Mouse (Mus musculus) MEL (cell line): ENCODE measurements around the gene Cd300ld4. TPM values are rescaled to one million over a fixed set of nuclear protein-coding genes. Genes with fewer than 3 reads are reported as not detected.
"Not testable (repeated sequence)": the region's sequence is repeated elsewhere in the genome, so short reads cannot be mapped to it uniquely, and the experiment has no call there.

Experiments
- DNase-seq: peaks from one replicate; pipeline ENCODE4 v3.0.0; 2011; ENCODE audit warnings: low read depth, low spot score
- H3K27ac ChIP-seq: 2 replicates; pipeline ENCODE4 v1.5.1; 2012; ENCODE audit warnings: low read depth, mild to moderate bottlenecking, control low read depth, low read length, moderate library complexity; ENCODE audit not compliant: control insufficient read depth
- H3K27me3 ChIP-seq, 2 experiments: fragments of 150-350 bp in 1 of 2; sonication (generic) in 1 of 2; 2 replicates each; pipeline ENCODE4 v1.6.1; 2012; ENCODE audit warnings: low read length in 2 of 2, mild to moderate bottlenecking in 2 of 2, improper control_type of control experiment in 1 of 2, moderate library complexity in 1 of 2; ENCODE audit not compliant: insufficient read depth in 2 of 2, control insufficient read depth in 1 of 2
- H3K36me3 ChIP-seq, 2 experiments: 2 replicates each; pipeline ENCODE4 v1.6.1; 2012 to 2014; ENCODE audit warnings: low read length in 2 of 2, improper control_type of control experiment in 1 of 2, inconsistent platforms in 1 of 2, mild to moderate bottlenecking in 1 of 2; ENCODE audit not compliant: insufficient read depth in 2 of 2, control insufficient read depth in 1 of 2
- H3K4me1 ChIP-seq, 2 experiments: fragments of 150-350 bp in 1 of 2; sonication (generic) in 1 of 2; 2 replicates each; pipeline ENCODE4 v1.6.1; 2012; ENCODE audit warnings: low read length in 2 of 2, improper control_type of control experiment in 1 of 2, mild to moderate bottlenecking in 1 of 2; ENCODE audit not compliant: insufficient read depth in 2 of 2, control insufficient read depth in 1 of 2
- H3K4me3 ChIP-seq, 2 experiments: fragments of 150-350 bp in 1 of 2; sonication (generic) in 1 of 2; 2 replicates each; pipeline ENCODE4 v1.5.1; 2012; ENCODE audit warnings: low read depth in 2 of 2, low read length in 2 of 2, mild to moderate bottlenecking in 2 of 2, moderate library complexity in 2 of 2, control low read depth in 1 of 2, improper control_type of control experiment in 1 of 2; ENCODE audit not compliant: control insufficient read depth in 1 of 2, insufficient read depth in 1 of 2
- H3K79me2 ChIP-seq: 2 replicates; pipeline ENCODE4 v1.6.1; 2012; ENCODE audit warnings: mild to moderate bottlenecking, low read length, moderate library complexity; ENCODE audit not compliant: control insufficient read depth, poor library complexity, insufficient read depth
- H3K9ac ChIP-seq: 2 replicates; pipeline ENCODE4 v1.6.1; 2012; ENCODE audit warnings: low read depth, mild to moderate bottlenecking, control low read depth, low read length, moderate library complexity; ENCODE audit not compliant: control insufficient read depth, poor library complexity, severe bottlenecking
- H3K9me3 ChIP-seq: fragments of 150-350 bp; sonication (generic); replicated peaks from 2 replicates; pipeline ENCODE4 v1.6.1; 2012; ENCODE audit warnings: mild to moderate bottlenecking, low read length, improper control_type of control experiment, moderate library complexity; ENCODE audit not compliant: insufficient read depth
- HCFC1 ChIP-seq: IDR thresholded peaks from 2 replicates; pipeline ENCODE4 v1.6.1; 2012; ENCODE audit warnings: low read depth, mild to moderate bottlenecking, inconsistent platforms, low read length, improper control_type of control experiment, moderate library complexity
- JUND ChIP-seq: IDR thresholded peaks from 2 replicates; pipeline ENCODE4 v1.6.1; 2011; ENCODE audit warnings: low read depth, mild to moderate bottlenecking, improper control_type of control experiment, low read length
- MAFK ChIP-seq: IDR thresholded peaks from 2 replicates; pipeline ENCODE4 v1.6.1; 2011; ENCODE audit warnings: low read depth, mild to moderate bottlenecking, low read length, improper control_type of control experiment, borderline replicate concordance
- MAZ ChIP-seq: IDR thresholded peaks from 2 replicates; pipeline ENCODE4 v1.6.1; 2012; ENCODE audit warnings: low read depth, mild to moderate bottlenecking, inconsistent platforms, low read length, improper control_type of control experiment
- MYC ChIP-seq: IDR thresholded peaks from 2 replicates; pipeline ENCODE4 v1.6.1; 2011; ENCODE audit warnings: low read depth, mild to moderate bottlenecking, low read length, improper control_type of control experiment, moderate library complexity
- TBP ChIP-seq: IDR thresholded peaks from 2 replicates; pipeline ENCODE4 v1.8.0; 2011; ENCODE audit warnings: low read depth, low read length, improper control_type of control experiment
- ZNF384 ChIP-seq: IDR thresholded peaks from 2 replicates; pipeline ENCODE4 v1.6.1; 2012; ENCODE audit warnings: low read depth, mild to moderate bottlenecking, inconsistent platforms, low read length, improper control_type of control experiment
- polyA plus RNA-seq, 2 experiments: library from polyadenylated mRNA; stranded (reverse) in 1 of 2; unstranded in 1 of 2; fragments of >175 nt in 1 of 2; fragments of >200 nt in 1 of 2; gene quantifications; 2 replicates each; pipeline versions ENCODE4 v1.2.1 to v1.2.4; 2012; ENCODE audit warnings: low replicate concordance in 2 of 2, low read depth in 1 of 2; ENCODE audit not compliant: insufficient read length in 2 of 2, insufficient read depth in 1 of 2, missing spikeins in 1 of 2
- total RNA-seq: library from RNA; depleted of rRNA; stranded (reverse); fragments of 300-350 nt; gene quantifications from 2 replicates; pipeline ENCODE4 v1.2.3, GENCODE M21; 2012

Gene Cd300ld4
- total and polyA plus RNA-seq, 3 experiments: not detected

DNA sequence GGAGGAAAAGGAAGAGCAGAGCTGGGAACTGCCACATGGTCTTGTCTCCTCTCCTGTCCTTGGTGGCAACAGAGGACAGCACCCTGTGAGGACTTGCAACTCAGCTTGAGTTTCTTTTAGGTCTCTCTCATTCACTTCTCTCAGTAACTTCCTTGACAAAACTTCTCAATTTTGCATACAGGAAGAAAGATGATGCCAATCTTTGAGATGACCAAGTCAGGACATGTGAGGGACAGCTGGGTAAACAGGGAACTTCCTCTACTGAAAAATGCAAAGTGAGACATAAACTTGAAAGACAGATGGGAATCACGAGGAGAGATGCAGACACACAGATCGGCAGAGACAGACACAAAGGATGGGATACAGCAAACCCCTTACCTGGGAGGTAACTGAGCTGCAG is 21.4 kb upstream of the Cd300ld4 start, which contains the start of gene Cd300ld3:
Cd300ld3 (minus strand) TSS at position 151 of the 400 bp plus-strand sequence.
- no peaks in the 10 kb centered on the region for H3K79me2 ChIP-seq
- no peaks in the 10 kb centered on the region for H3K36me3 ChIP-seq
- no peaks in the 10 kb centered on the region for H3K9me3 ChIP-seq
- H3K9ac ChIP-seq: no peak within 1 kb of the TSS
- no peak within 1 kb of the TSS for H3K27ac ChIP-seq
- DNase-seq: no peak
- no peak within 1 kb of the TSS for H3K4me3 ChIP-seq
- no peaks in the 10 kb centered on the region for H3K27me3 ChIP-seq
- no peak for TF ChIP-seq JUND
- no peak for TF ChIP-seq ZNF384
- no peak for TF ChIP-seq MAFK
- no peak for TF ChIP-seq HCFC1
- TF ChIP-seq MAZ: no peak
- H3K4me1 ChIP-seq: no peaks in the 10 kb centered on the region

DNA sequence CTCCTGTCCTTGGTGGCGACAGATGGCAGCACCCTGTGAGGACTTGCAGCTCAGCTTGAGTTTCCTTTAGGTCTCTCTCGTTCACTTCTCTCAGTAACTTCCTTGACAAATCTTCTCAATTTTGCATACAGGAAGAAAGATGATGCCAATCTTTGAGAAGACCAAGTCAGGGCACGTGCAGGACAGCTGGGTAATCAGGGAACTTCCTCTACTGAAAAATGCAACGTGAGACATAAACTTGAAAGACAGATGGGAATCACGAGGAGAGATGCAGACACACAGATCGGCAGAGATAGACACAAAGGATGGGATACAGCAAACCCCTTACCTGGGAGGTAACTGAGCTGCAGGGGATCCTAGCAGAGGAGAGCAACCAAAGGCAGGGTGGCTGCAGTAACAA is 10.9 kb upstream of the Cd300ld4 start, which contains the start of gene Cd300ld5:
Cd300ld5 (minus strand) TSS at position 101 of the 400 bp plus-strand sequence.
- DNase-seq, H3K9me3 ChIP-seq, H3K79me2 ChIP-seq, H3K9ac ChIP-seq, H3K4me3 ChIP-seq, H3K36me3 ChIP-seq, H3K27ac ChIP-seq, H3K4me1 ChIP-seq, H3K27me3 ChIP-seq: not testable (repeated sequence)

DNA sequence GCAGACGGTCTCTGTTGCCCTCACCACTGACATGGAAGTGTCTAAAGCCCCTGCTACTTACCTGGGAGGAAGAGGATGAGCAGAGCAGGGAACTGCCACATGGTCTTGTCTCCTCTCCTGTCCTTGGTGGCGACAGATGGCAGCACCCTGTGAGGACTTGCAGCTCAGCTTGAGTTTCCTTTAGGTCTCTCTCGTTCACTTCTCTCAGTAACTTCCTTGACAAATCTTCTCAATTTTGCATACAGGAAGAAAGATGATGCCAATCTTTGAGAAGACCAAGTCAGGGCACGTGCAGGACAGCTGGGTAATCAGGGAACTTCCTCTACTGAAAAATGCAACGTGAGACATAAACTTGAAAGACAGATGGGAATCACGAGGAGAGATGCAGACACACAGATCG is 10.7 kb downstream of the Cd300ld4 start, which contains the start of gene Cd300ld2:
Cd300ld2 (minus strand) TSS at position 101 of the 400 bp plus-strand sequence.
- not testable (repeated sequence) for H3K9ac ChIP-seq, H3K4me3 ChIP-seq, H3K36me3 ChIP-seq, H3K79me2 ChIP-seq, H3K27ac ChIP-seq, DNase-seq, H3K27me3 ChIP-seq, H3K9me3 ChIP-seq, H3K4me1 ChIP-seq

DNA sequence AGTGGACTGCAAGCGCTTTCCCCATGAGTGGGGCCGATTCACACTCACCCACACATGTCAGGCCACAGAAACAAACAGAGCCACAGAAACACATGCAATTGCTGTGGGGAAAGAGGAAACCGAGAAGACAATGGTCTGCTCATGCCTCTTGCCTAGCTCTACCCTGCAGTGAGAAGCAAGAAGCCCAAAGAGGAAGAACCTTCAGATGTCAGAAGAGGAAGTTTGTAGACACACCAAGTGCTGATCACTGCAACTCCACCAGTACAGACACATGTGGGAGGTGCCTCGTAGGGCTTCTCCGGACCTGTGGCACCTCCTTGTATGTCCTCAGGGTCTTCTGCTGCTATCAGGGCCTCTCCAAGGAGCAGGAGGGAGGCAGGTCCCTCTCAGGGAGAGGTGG is 22.7 kb downstream of the Cd300ld4 start:
- no peaks in the 10 kb centered on the region for H3K79me2 ChIP-seq
- TF ChIP-seq MYC (no peak), TBP (no peak)
- H3K9me3 ChIP-seq: no peaks in the 10 kb centered on the region
- no peak overlapping the region for H3K4me3 ChIP-seq
- H3K27me3 ChIP-seq: no peaks in the 10 kb centered on the region
- no peak overlapping the region for H3K27ac ChIP-seq
- no peak overlapping the region for H3K9ac ChIP-seq
- DNase-seq: peak; percentile 12
- H3K36me3 ChIP-seq: no peaks in the 10 kb centered on the region
- no peaks in the 10 kb centered on the region for H3K4me1 ChIP-seq
